Mouse (Mus musculus) midbrain, embryonic 15.5 days (tissue): ENCODE results near the gene Chgb. TPM values are rescaled to one million over a fixed set of nuclear protein-coding genes. Genes with fewer than 3 reads are reported as not detected.

ENCODE experiments used
- ATAC-seq: fragments of 200-750 bp; cut with Nextera tagmentation; replicated peaks from 2 replicates; pipeline ENCODE4 v1.8.0; 2017; ENCODE audit warnings: moderate TSS enrichment
- H3K27ac ChIP-seq: fragments of 300-500 bp; sonication (generic); 2 replicates; pipeline ENCODE4 v1.5.1; 2015; ENCODE audit warnings: mild to moderate bottlenecking, inconsistent platforms
- H3K27me3 ChIP-seq: fragments of 300-500 bp; sonication (generic); replicated peaks from 2 replicates; pipeline ENCODE4 v1.6.1; 2015; ENCODE audit warnings: inconsistent platforms
- H3K36me3 ChIP-seq: fragments of 300-500 bp; sonication (generic); replicated peaks from 2 replicates; pipeline ENCODE4 v1.6.1; 2015; ENCODE audit warnings: inconsistent platforms
- H3K4me1 ChIP-seq: fragments of 300-500 bp; sonication (generic); 2 replicates; pipeline ENCODE4 v1.6.1; 2015; ENCODE audit warnings: inconsistent platforms
- H3K4me2 ChIP-seq: fragments of 300-500 bp; sonication (generic); 2 replicates; pipeline ENCODE4 v1.6.1; 2015; ENCODE audit warnings: inconsistent platforms, mild to moderate bottlenecking, moderate library complexity
- H3K4me3 ChIP-seq: fragments of 300-500 bp; sonication (generic); 2 replicates; pipeline ENCODE4 v1.5.1; 2015; ENCODE audit warnings: mild to moderate bottlenecking, inconsistent platforms
- H3K9ac ChIP-seq: fragments of 300-500 bp; sonication (generic); 2 replicates; pipeline ENCODE4 v1.6.1; 2015; ENCODE audit warnings: mild to moderate bottlenecking, inconsistent platforms
- H3K9me3 ChIP-seq: fragments of 300-500 bp; sonication (generic); 2 replicates; pipeline ENCODE4 v1.6.1; 2016; ENCODE audit warnings: inconsistent platforms
- WGBS: fragments of 180-500 bp; shearing (Covaris S2); methylation state at CpG from one replicate; pipeline ENCODE4 v1.1.7; 2015; ENCODE audit warnings: mixed read lengths; 5-methylcytosine and 5-hydroxymethylcytosine counted together
- polyA plus RNA-seq: library from polyadenylated mRNA; unstranded; fragments of >200 nt; fragmentation: Nextera tagmentation; extraction: Ambion mirVana; gene quantifications from 2 replicates; pipeline ENCODE4 v1.2.1, GENCODE M21; 2015

The Chgb gene
- polyA plus RNA-seq, 1 experiment from 2014 or later, result 97.5 TPM

DNA sequence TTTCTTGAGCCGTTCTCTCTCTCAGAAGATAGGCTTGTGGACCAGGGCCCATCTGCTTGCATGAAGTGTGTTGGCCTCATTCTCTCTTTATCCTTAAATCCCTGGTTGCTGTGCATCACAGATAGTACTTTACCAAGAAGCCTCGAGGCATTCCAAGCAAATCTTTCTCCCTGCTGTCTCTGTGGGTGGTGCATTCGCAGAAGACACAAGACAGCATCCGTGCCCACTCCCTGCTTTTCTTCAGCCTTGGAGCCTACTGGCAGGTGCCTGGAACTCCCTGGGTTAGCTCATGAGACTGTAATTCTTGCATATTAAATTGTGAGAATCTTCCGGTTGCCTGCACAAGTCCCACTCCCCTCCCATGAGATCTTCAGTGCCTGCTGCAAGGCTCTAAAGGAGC lies 23.2 kb upstream of the Chgb start:
- H3K27ac ChIP-seq, result no peak overlapping the region
- 53% methylated on average over 5 of the region's 5 CpGs for WGBS
- no peaks in the 10 kb centered on the region for H3K9me3 ChIP-seq
- H3K4me2 ChIP-seq, result no peak overlapping the region
- H3K4me3 ChIP-seq, result no peak overlapping the region
- H3K9ac ChIP-seq, result no peak overlapping the region
- H3K36me3 ChIP-seq, result no peaks in the 10 kb centered on the region
- no peak for ATAC-seq
- no peaks in the 10 kb centered on the region for H3K27me3 ChIP-seq
- 0 out of 2 replicates have a peak, but pooled peaks cover 3% of the 10 kb centered on the region for H3K4me1 ChIP-seq

DNA sequence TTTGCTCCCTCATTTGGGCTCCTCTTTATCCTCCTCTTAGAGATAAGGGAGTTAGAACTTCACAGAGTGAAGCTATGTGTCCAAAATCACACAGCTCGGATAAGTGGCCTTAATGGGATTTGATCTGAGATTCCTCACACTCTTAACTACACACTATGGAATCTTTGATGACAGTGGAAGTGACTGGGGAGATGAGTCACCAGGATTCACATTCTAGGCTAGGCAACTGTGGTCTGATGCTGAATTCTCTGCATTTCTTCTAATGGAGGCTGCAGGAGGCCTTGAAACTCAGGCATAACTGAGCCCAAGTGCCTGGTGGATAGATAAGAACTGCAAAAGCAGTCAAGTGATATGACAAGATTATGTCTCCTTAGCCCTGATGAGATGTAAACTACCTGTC lies 10.3 kb upstream of the Chgb start:
- H3K27ac ChIP-seq, result no peak overlapping the region
- H3K4me2 ChIP-seq, result no peak overlapping the region
- no peaks in the 10 kb centered on the region for H3K9me3 ChIP-seq
- H3K36me3 ChIP-seq, result no peaks in the 10 kb centered on the region
- no peak overlapping the region for H3K4me3 ChIP-seq
- H3K9ac ChIP-seq, result no peak overlapping the region
- no peaks in the 10 kb centered on the region for H3K4me1 ChIP-seq
- 79% methylated on average over 1 of the region's 1 CpGs for WGBS
- no peak for ATAC-seq
- H3K27me3 ChIP-seq, result no peaks in the 10 kb centered on the region

DNA sequence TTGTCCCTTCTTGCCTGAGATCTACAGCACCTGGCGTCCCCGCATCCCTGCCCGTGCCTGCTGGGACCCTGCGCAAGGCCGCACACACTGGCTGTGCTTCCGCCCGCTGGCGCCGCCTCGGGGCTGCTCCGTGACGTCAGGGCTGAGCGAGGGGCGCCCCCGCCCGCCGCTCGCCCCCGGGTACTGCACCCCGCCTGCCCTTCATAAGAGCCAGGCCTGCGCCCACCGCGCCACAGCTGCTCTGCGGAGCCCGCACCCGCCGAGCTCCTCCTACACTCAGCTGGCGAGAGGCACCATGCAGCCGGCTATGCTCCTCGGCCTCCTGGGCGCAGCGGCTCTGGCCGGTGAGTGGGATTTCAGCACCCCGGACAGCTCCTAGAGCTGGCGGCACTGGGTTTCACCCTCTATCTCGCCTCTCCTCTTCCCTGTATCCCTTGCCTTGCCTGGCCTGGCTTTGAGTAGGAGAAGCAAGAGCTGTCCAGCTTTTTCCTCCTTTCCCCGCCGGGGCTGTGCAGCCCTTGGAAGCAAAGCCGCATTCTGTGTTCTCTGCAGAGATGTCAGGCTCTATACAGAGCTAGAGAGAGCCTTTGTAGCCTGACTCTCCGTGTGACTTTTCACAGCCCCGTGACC lies 476 bp downstream of the Chgb start:
- peaks cover 8% of the 10 kb centered on the region for H3K4me1 ChIP-seq
- H3K27ac ChIP-seq, result peak overlapping the region; percentile 96
- no peaks in the 10 kb centered on the region for H3K9me3 ChIP-seq
- no peaks in the 10 kb centered on the region for H3K27me3 ChIP-seq
- H3K9ac ChIP-seq, result peak overlapping the region; percentile 83
- H3K4me2 ChIP-seq, result peak overlapping the region; percentile 62
- H3K36me3 ChIP-seq, result no peaks in the 10 kb centered on the region
- H3K4me3 ChIP-seq, result peak overlapping the region; percentile 60
- peak; percentile 97 for ATAC-seq
- WGBS, result under 1% methylated on average over 40 of the region's 41 CpGs

DNA sequence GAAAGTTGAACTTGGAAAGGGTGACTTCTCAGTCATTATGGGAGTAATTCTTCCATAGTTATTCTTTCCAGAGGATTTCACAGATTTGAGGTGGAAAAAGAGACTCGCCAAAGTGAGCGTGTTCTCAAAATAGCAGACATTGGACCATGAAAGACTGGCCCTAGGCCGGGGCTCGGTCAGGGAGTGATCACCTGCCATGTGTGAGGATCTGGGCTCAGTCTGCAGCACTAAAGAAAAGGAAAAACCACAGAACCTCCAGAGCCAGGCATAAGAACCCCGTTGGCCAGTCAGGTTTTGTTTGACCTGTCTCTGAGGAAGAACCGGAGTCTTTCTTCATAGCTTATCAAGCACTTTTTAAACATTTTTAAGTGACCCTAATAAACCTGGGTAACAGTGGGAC lies 3.0 kb downstream of the Chgb start:
- H3K4me2 ChIP-seq, result 0 out of 2 replicates have a peak overlapping the region, but pooled peaks have one; percentile 14
- no peaks in the 10 kb centered on the region for H3K27me3 ChIP-seq
- no peaks in the 10 kb centered on the region for H3K9me3 ChIP-seq
- H3K9ac ChIP-seq, result no peak overlapping the region
- H3K27ac ChIP-seq, result no peak overlapping the region
- WGBS, result 83% methylated on average over 6 of the region's 6 CpGs
- no peaks in the 10 kb centered on the region for H3K36me3 ChIP-seq
- peaks cover 8% of the 10 kb centered on the region for H3K4me1 ChIP-seq
- H3K4me3 ChIP-seq, result no peak overlapping the region
- ATAC-seq, result no peak

DNA sequence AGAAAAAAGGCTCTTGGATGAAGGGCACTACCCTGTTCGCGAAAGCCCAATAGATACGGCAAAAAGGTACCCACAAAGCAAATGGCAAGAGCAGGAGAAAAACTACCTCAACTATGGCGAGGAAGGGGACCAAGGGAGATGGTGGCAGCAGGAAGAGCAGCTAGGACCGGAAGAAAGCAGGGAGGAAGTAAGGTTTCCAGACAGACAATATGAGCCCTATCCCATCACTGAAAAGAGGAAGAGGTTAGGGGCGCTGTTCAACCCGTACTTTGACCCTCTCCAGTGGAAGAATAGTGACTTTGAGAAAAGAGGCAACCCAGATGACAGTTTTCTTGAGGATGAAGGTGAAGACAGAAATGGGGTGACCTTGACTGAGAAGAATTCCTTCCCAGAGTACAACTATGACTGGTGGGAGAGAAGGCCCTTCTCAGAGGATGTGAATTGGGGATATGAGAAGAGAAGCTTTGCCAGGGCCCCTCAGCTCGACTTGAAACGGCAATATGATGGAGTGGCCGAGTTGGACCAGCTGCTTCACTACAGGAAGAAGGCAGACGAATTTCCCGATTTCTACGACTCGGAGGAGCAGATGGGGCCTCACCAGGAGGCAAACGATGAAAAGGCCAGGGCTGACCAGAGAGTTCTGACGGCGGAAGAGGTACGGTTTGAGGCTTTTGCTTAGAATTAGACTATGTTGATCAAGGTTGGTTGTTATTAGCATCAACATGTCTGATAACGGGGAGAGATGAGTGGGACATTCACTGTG lies 12.5 kb downstream of the Chgb start:
- no peak overlapping the region for H3K4me2 ChIP-seq
- H3K9me3 ChIP-seq, result no peaks in the 10 kb centered on the region
- no peaks in the 10 kb centered on the region for H3K27me3 ChIP-seq
- WGBS, result 89% methylated on average over 19 of the region's 19 CpGs
- no peak overlapping the region for H3K27ac ChIP-seq
- peaks cover 23% of the 10 kb centered on the region for H3K36me3 ChIP-seq
- H3K9ac ChIP-seq, result no peak overlapping the region
- H3K4me1 ChIP-seq, result no peaks in the 10 kb centered on the region
- H3K4me3 ChIP-seq, result no peak overlapping the region
- ATAC-seq, result no peak

DNA sequence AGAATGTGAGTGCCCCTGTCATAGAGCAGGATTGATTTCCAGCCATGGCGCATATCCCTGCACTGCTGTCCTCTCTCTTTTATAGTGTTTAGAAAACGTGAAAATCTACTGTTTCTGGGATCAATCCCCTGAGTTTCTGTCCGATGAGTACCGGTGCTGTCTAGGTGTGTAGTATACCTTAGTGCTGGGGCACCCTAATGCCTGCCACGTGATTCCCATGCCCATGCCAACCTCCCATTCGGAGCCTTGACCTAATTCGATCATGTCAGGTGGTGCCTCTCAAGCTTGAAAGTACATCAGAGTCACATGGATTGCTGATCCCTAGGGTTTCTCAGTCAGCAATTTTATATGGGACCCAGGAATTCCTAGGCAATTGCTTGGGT lies 13.1 kb downstream of the Chgb start:
- H3K27ac ChIP-seq, result no peak overlapping the region
- WGBS, result 88% methylated on average over 7 of the region's 7 CpGs
- H3K36me3 ChIP-seq, result peaks cover 23% of the 10 kb centered on the region
- H3K27me3 ChIP-seq, result no peaks in the 10 kb centered on the region
- H3K4me3 ChIP-seq, result no peak overlapping the region
- H3K9ac ChIP-seq, result no peak overlapping the region
- no peak for ATAC-seq
- no peaks in the 10 kb centered on the region for H3K9me3 ChIP-seq
- no peaks in the 10 kb centered on the region for H3K4me1 ChIP-seq
- H3K4me2 ChIP-seq, result no peak overlapping the region

DNA sequence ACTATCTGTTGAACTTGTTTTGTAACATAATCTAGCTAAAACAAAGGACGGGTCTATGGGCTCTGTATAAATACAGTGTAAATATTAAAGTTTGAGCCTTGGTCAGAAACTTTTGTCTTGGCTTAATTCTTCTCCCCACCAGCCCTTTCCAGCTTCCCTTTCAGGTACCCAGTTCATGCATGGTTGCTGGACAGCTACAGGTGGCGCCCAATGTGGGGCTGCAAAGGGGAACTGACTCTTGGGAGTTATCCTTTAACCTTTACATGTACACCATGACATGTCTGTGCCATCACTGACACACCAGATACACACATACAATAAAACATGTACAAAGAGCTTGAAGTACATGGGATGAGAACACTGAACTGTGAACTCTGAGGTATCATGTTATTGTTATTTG lies 21.9 kb downstream of the Chgb start:
- Histone ChIP-seq H3K9ac (no peak overlapping the region), H3K27ac (no peak overlapping the region), H3K36me3 (peaks cover 39% of the 10 kb centered on the region), H3K4me3 (no peak overlapping the region), H3K27me3 (no peaks in the 10 kb centered on the region), H3K4me2 (no peak overlapping the region), H3K4me1 (no peaks in the 10 kb centered on the region), H3K9me3 (no peaks in the 10 kb centered on the region)
- WGBS, result 89% methylated on average over 2 of the region's 2 CpGs
- ATAC-seq, result no peak

DNA sequence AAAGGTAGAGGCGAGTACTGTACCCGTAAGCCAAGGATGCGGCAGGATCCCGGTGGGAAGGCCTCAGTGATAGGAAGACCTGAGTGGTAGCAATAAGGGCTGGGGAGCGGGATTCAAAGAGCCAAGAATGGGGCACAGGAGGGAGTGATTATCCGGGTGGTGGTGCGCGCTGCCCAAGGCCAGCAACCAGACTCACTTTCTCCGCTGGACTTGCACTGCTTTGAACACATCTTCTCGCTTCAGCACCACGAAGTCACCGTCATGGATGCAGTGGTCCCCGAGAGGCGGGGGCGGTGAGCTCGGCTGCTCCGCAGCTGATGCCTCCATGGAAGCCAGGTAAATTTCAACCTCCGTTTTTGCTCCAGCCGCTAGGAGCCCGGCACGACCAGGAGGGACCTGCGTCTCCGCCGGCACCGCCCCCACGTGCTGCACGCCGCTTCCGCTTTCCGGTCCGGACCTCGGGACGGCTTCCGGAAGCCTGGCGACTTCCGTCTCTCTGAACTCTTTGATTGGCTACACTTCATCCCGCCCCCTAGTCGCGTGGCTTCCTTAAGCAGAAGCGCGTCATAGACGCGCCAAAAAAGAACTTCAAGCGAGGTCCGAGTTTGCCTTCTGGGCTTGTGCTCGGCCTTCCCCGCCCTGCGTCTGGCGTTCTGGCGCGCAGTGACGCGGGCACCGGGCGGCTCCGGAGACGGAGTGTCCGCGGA lies 34.7 kb downstream of the Chgb start, which contains the start of the genes Trmt6 and Mcm8:
Gene Trmt6, minus strand, starts transcription at position 448 of the 707 bp plus-strand sequence.
Gene Mcm8, plus strand, starts transcription at position 534 of the 707 bp plus-strand sequence.
- Histone ChIP-seq H3K4me1 (peaks cover 22% of the 10 kb centered on the region), H3K27me3 (no peaks in the 10 kb centered on the region), H3K36me3 (no peaks in the 10 kb centered on the region; the same call in 1 of the 2 replicates), H3K4me3 (peak within 1 kb of the TSS; percentile 84), H3K9ac (peak within 1 kb of the TSS; percentile 56), H3K27ac (peak within 1 kb of the TSS; percentile 58; the same call in 1 of the 2 replicates), H3K4me2 (peak within 1 kb of the TSS; percentile 84), H3K9me3 (no peaks in the 10 kb centered on the region)
- WGBS, result under 1% methylated on average over 59 of the region's 59 CpGs
- peak; percentile 100 for ATAC-seq

DNA sequence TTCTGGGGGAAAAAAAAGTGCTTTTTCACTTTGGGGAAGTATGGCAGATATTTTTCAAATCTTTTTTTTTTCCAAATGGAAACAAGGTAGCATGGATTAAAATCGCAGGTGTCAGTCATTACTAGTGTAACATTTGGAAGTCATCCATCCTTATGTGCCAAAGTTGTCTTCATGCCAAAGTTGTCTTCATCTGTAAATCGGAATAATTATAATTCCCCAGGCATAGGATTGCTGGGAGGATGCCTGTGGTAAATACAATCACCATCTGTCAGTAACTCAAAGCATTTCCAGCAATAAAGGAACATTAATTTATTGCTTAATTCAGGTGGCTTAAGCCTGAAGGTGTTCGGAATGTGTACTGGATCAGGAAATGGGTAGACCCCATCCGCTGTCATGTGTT lies 60.0 kb downstream of the Chgb start:
- no peak overlapping the region for H3K9ac ChIP-seq
- H3K4me2 ChIP-seq, result no peak overlapping the region
- no peaks in the 10 kb centered on the region for H3K27me3 ChIP-seq
- H3K36me3 ChIP-seq, result no peaks in the 10 kb centered on the region
- WGBS, result 91% methylated on average over 4 of the region's 4 CpGs
- H3K4me3 ChIP-seq, result no peak overlapping the region
- no peak for ATAC-seq
- no peak overlapping the region for H3K27ac ChIP-seq
- no peaks in the 10 kb centered on the region for H3K9me3 ChIP-seq
- H3K4me1 ChIP-seq, result no peaks in the 10 kb centered on the region

Other genes with a start within 250 kb of the Chgb start
- 77.8 and 88.7 TPM in 2 replicates for gene Gpcpd1, start 193.5 kb upstream of the Chgb start, polyA plus RNA-seq
- gene Shld1, start 94.3 kb upstream of the Chgb start, polyA plus RNA-seq, result 21.4 and 21.8 TPM in 2 replicates
- gene Trmt6, start 34.8 kb downstream of the Chgb start, polyA plus RNA-seq, result 17.8 and 21.8 TPM in 2 replicates
- 5.2 and 5.5 TPM in 2 replicates for gene Mcm8, start 34.9 kb downstream of the Chgb start, polyA plus RNA-seq
- gene Crls1, start 65.4 kb downstream of the Chgb start, polyA plus RNA-seq, result 14.7 and 18.0 TPM in 2 replicates
- gene Lrrn4, start 99.6 kb downstream of the Chgb start, polyA plus RNA-seq, result 0.40 and 0.46 TPM in 2 replicates
- not detected in 2 replicates for gene Fermt1, start 164.6 kb downstream of the Chgb start, polyA plus RNA-seq